Mouse (Mus musculus): ENCODE results near the gene Rpn2. TPM values are rescaled to one million over a fixed set of nuclear protein-coding genes. Genes with fewer than 3 reads are reported as not detected.
A peak's percentile ranks its signal among the peaks of the same experiment; 100 is the strongest.

Rpn2 gene
- polyA plus RNA-seq, 1 experiment from 2014 or later: 202 TPM

DNA sequence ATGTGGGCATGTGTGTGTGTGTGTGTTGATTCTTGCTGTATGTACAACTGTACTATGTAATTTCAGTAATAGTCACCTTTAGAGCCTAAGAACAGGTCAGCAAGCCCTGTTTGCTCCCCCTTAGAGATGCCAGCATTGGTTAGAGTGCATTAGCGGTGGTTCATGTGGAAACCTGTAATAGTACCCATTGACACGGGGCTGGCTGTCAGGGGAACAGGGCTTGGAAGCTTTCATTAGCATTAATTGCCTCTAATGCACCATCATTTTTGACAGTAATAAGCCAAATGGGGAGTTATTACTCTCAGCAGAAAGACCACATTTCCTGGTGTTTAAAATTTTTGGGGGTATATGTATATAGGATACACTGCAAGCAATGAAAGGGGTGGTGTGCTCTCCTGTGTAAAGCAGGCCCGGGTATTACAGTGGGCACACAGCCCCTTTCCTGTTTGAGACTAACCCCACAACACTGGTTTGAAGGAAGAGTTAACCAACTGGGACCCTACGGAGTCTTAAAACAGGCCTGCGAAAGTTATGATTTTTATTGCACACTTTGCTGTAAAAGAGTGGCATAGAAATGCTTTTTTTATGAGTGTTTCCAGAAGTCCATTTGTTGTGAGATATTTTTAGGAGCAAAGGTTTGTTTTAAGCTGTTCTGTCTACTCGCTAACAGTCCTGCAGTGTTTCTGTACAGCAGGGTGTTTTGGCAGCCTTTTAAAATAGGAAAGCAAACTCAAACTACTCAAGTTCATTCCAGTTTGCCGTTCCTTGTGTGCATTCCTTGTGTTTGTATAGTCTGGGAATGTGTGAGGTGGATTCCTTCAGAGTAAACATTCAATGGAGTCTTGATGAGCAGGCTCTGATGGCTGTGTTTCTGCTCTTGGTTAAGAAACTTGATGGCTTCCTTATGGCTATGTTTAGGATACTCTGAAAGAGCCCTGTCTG is 27.5 kb downstream of the Rpn2 start:
- WGBS: 73% methylated on average over 7 of the region's 7 CpGs
- Histone ChIP-seq H3K36me3 (ENCODE audit: control insufficient read depth, insufficient read depth, low read length) (peaks cover 41% of the 10 kb centered on the region), H3K27me3 (ENCODE audit: control insufficient read depth, insufficient read depth, low read length) (no peaks in the 10 kb centered on the region), H3K9ac (replicated peaks; ENCODE audit: low read depth, low read length) (no peak overlapping the region), H3K4me1 (ENCODE audit: control insufficient read depth, insufficient read depth, low read length) (peaks cover 6% of the 10 kb centered on the region; the same call in 1 of the 2 replicates), H3K4me3 (ENCODE audit: low read depth, low read length) (no peak overlapping the region), H3K9me3 (ENCODE audit: control insufficient read depth, low read length) (no peaks in the 10 kb centered on the region), H3K27ac (ENCODE audit: low read depth, low read length) (no peak overlapping the region), H3K4me2 (ENCODE audit: low read depth, low read length) (no peak overlapping the region)
- no peak for ATAC-seq (ENCODE audit: low read depth)

DNA sequence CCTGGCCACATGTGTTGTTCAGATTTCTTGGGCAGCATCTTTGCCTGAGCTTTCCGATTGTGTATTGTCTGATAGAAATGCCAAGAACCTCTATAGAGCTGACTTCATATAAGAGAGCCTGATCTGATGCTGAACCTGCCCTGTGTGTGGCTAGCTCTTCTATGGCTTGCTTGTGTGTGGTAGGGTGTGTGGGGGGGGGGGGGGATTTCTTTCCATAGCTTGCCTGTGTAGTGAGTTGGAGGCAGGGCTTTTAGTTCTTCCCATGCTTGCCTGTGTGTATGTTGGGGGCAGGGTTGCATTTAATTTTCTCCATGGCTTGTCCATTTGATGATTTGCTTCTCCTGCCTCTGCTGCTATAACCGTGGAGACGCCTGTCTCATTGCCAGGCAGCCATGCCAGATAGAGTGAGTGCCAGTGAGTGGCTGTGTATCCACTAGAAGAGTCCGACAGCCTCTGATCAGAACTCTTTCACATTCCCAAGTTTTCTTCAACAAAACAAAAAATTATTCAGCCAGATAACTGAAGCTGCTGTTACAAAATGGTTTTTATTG is 29.0 kb downstream of the Rpn2 start:
- WGBS: 76% methylated on average over 4 of the region's 4 CpGs
- H3K4me3 ChIP-seq (ENCODE audit: low read depth, low read length): no peak overlapping the region
- H3K9me3 ChIP-seq (ENCODE audit: control insufficient read depth, low read length): no peaks in the 10 kb centered on the region
- ATAC-seq (ENCODE audit: low read depth): no peak
- H3K4me2 ChIP-seq (ENCODE audit: low read depth, low read length): no peak overlapping the region
- peaks cover 6% of the 10 kb centered on the region; the same call in 1 of the 2 replicates for H3K4me1 ChIP-seq (ENCODE audit: control insufficient read depth, insufficient read depth, low read length)
- peaks cover 36% of the 10 kb centered on the region for H3K36me3 ChIP-seq (ENCODE audit: control insufficient read depth, insufficient read depth, low read length)
- no peak overlapping the region for H3K9ac ChIP-seq (replicated peaks; ENCODE audit: low read depth, low read length)
- H3K27me3 ChIP-seq (ENCODE audit: control insufficient read depth, insufficient read depth, low read length): no peaks in the 10 kb centered on the region
- H3K27ac ChIP-seq (ENCODE audit: low read depth, low read length): peak overlapping the region; percentile 35; the same call in 1 of the 2 replicates

DNA sequence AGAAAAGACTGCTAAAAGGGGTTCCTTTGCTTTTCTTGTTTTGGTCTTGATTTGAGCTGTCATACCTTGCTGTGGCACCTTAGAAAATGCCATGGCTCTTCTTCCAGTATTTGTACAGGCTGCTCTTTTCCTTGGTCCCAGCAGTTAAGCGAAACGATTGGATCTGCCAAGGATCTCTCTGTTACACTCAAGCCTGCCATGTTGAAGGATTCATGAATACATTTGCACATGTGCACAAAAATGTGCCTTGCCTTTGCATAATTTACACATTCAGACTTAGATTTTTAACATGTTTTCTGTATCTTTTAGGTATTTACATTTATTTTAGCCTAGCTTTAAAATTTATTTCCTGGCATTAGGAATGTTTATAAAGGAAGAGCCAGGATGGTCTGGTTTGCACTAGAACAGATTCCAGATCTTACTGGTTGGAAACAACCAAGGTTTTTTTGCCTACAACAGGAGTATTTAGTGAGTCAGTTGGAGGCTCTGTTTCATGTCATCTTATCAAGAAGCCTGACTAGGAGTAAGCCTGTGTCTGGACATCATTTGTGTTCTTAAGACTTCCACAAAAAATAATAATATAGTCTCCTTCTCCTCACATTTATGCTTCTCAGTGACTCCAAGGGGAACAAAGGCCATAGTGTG is 29.6 kb downstream of the Rpn2 start:
- no peak overlapping the region for H3K4me3 ChIP-seq (ENCODE audit: low read depth, low read length)
- H3K4me1 ChIP-seq (ENCODE audit: control insufficient read depth, insufficient read depth, low read length): peaks cover 6% of the 10 kb centered on the region
- peak overlapping the region; percentile 35; the same call in 1 of the 2 replicates for H3K27ac ChIP-seq (ENCODE audit: low read depth, low read length)
- no peak overlapping the region for H3K4me2 ChIP-seq (ENCODE audit: low read depth, low read length)
- H3K36me3 ChIP-seq (ENCODE audit: control insufficient read depth, insufficient read depth, low read length): peaks cover 34% of the 10 kb centered on the region
- 91% methylated on average over 2 of the region's 2 CpGs for WGBS
- H3K9ac ChIP-seq (replicated peaks; ENCODE audit: low read depth, low read length): no peak overlapping the region
- no peaks in the 10 kb centered on the region for H3K9me3 ChIP-seq (ENCODE audit: control insufficient read depth, low read length)
- H3K27me3 ChIP-seq (ENCODE audit: control insufficient read depth, insufficient read depth, low read length): no peaks in the 10 kb centered on the region
- no peak for ATAC-seq (ENCODE audit: low read depth)

DNA sequence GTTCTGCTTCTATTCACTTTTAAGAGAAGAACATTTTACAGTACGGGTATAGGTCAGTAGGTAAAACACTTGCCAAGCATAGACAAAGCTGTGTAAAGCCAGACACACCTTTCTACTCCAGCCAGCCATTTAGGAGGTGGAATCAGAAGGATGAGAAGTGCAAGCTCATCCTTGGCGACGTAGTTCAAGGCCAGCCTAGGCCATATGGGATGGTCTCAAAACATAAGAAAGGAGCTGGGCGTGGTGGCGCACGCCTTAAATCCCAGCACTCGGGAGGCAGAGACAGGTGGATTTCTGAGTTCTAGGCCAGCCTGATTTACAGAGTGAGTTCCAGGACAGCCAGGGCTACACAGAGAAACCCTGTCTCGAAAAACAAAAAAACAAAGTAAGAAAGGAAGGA is 30.8 kb downstream of the Rpn2 start:
- WGBS: 97% methylated on average over 8 of the region's 8 CpGs
- H3K27ac ChIP-seq (ENCODE audit: low read depth, low read length): no peak overlapping the region
- H3K4me3 ChIP-seq (ENCODE audit: low read depth, low read length): no peak overlapping the region
- H3K9me3 ChIP-seq (ENCODE audit: control insufficient read depth, low read length): no peaks in the 10 kb centered on the region
- ATAC-seq (ENCODE audit: low read depth): no peak
- no peak overlapping the region for H3K9ac ChIP-seq (replicated peaks; ENCODE audit: low read depth, low read length)
- peaks cover 27% of the 10 kb centered on the region; the same call in 1 of the 2 replicates for H3K36me3 ChIP-seq (ENCODE audit: control insufficient read depth, insufficient read depth, low read length)
- peaks cover 10% of the 10 kb centered on the region for H3K4me1 ChIP-seq (ENCODE audit: control insufficient read depth, insufficient read depth, low read length)
- H3K27me3 ChIP-seq (ENCODE audit: control insufficient read depth, insufficient read depth, low read length): no peaks in the 10 kb centered on the region
- no peak overlapping the region for H3K4me2 ChIP-seq (ENCODE audit: low read depth, low read length)

DNA sequence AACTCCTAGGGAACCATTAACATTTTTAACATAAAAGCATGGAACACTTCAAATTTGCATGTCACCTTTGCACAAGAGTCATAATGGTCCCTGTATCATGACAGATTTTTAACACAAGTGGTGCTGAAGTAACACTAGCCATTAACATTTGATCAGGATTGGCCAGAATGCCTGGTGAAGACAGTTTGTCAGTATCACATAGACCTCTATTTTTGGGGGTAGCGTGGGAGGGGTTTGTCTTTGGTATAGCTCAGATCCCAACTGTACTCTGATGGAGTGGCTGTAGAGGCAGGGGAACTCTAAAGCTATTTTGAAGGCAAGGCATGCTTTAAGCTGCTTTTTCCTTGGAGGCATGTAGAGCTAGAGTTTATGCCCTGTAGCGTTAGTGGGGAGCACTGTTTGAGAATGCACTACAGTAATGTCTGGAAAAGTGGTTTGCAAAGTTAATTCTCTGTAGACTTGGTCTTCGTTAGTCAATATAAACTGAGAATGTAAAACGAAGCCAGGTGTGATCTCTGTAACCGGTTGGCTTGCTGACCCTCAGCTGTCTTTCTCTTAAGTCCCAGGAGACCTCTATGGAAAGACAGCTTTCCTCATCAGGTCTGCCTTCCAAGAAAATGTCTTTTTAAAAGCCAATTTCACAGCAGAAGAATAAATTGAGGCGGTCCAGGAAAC is 32.3 kb downstream of the Rpn2 start:
- Histone ChIP-seq H3K36me3 (ENCODE audit: control insufficient read depth, insufficient read depth, low read length) (peaks cover 35% of the 10 kb centered on the region; the same call in 1 of the 2 replicates), H3K9ac (replicated peaks; ENCODE audit: low read depth, low read length) (no peak overlapping the region), H3K4me3 (ENCODE audit: low read depth, low read length) (no peak overlapping the region), H3K27me3 (ENCODE audit: control insufficient read depth, insufficient read depth, low read length) (no peaks in the 10 kb centered on the region), H3K9me3 (ENCODE audit: control insufficient read depth, low read length) (no peaks in the 10 kb centered on the region), H3K4me1 (ENCODE audit: control insufficient read depth, insufficient read depth, low read length) (peaks cover 6% of the 10 kb centered on the region), H3K27ac (ENCODE audit: low read depth, low read length) (no peak overlapping the region), H3K4me2 (ENCODE audit: low read depth, low read length) (no peak overlapping the region)
- no peak for ATAC-seq (ENCODE audit: low read depth)
- WGBS: 90% methylated on average over 6 of the region's 6 CpGs

DNA sequence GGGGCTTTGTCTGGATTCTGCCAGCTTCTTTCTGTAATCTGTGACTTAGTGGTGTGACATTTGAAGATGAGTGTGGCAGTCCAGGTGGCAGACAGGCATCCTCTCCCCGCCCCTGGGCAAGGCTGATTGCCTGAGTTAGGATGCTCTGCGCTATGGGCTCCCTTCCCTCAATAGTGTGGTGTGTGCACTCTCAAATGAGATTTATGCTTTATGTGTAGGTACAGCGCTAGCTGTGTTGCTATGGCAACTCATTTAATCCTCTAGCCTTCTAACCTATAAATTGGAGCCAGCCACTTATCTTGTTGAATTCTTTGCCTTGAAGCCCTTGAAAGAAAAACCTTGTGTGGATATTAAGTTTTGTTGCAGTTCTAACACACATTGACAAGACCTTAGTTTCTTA is 34.9 kb downstream of the Rpn2 start:
- no peak overlapping the region for H3K4me3 ChIP-seq (ENCODE audit: low read depth, low read length)
- H3K4me2 ChIP-seq (ENCODE audit: low read depth, low read length): no peak overlapping the region
- peaks cover 46% of the 10 kb centered on the region for H3K36me3 ChIP-seq (ENCODE audit: control insufficient read depth, insufficient read depth, low read length)
- peaks cover 4% of the 10 kb centered on the region for H3K4me1 ChIP-seq (ENCODE audit: control insufficient read depth, insufficient read depth, low read length)
- H3K27me3 ChIP-seq (ENCODE audit: control insufficient read depth, insufficient read depth, low read length): no peaks in the 10 kb centered on the region
- peak overlapping the region; percentile 62 for H3K27ac ChIP-seq (ENCODE audit: low read depth, low read length)
- H3K9me3 ChIP-seq (ENCODE audit: control insufficient read depth, low read length): no peaks in the 10 kb centered on the region
- peak; percentile 68; the same call in 1 of the 2 replicates for ATAC-seq (ENCODE audit: low read depth)
- WGBS: 46% methylated on average over 3 of the region's 3 CpGs
- H3K9ac ChIP-seq (replicated peaks; ENCODE audit: low read depth, low read length): no peak overlapping the region

DNA sequence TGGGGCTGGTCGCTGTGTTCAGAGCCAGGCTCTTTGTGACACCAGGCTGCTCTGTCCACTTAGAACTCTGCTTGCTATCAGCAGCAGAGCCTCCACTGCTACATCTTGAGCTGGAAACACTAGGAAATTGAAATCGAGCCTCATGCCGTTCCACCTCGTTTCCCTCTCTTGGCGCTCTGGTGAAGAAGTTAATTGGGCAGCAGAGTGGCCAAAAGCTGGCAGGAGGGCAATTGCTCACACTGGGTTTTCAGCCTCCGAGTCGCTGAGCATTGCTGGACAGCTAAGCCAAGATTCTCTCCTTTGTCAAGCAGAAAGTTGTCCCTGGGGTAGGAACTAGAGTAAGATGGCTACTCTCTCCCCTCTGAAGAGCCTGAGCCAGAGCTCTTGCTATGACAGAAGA is 35.5 kb downstream of the Rpn2 start:
- WGBS: 65% methylated on average over 7 of the region's 7 CpGs
- Histone ChIP-seq H3K9me3 (ENCODE audit: control insufficient read depth, low read length) (no peaks in the 10 kb centered on the region), H3K9ac (replicated peaks; ENCODE audit: low read depth, low read length) (no peak overlapping the region), H3K36me3 (ENCODE audit: control insufficient read depth, insufficient read depth, low read length) (peaks cover 42% of the 10 kb centered on the region), H3K27me3 (ENCODE audit: control insufficient read depth, insufficient read depth, low read length) (no peaks in the 10 kb centered on the region), H3K4me1 (ENCODE audit: control insufficient read depth, insufficient read depth, low read length) (peaks cover 4% of the 10 kb centered on the region), H3K4me2 (ENCODE audit: low read depth, low read length) (no peak overlapping the region), H3K27ac (ENCODE audit: low read depth, low read length) (peak overlapping the region; percentile 55), H3K4me3 (ENCODE audit: low read depth, low read length) (no peak overlapping the region)
- no peak for ATAC-seq (ENCODE audit: low read depth)

DNA sequence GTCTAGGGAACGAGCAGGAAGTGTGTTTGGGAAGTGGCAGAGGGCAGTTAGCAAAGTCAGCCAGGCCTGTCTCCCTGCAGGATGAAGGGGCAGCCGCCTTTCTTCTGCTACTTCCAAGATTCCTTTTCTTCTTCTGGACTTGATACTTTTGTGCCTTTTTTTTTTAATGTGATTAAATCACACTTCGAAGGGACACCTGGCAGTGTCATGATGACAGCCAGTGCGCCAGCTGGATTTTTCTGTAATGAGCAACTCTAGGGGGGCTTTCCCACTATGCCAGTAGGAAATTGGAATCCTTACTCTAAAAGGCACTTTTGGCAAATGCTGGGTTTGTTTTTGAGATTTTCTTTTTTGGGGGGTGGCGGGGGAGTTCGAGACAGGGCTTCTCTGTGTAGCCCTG is 36.7 kb downstream of the Rpn2 start:
- no peak overlapping the region for H3K4me2 ChIP-seq (ENCODE audit: low read depth, low read length)
- ATAC-seq (ENCODE audit: low read depth): no peak
- H3K9ac ChIP-seq (replicated peaks; ENCODE audit: low read depth, low read length): no peak overlapping the region
- no peak overlapping the region for H3K27ac ChIP-seq (ENCODE audit: low read depth, low read length)
- no peaks in the 10 kb centered on the region for H3K27me3 ChIP-seq (ENCODE audit: control insufficient read depth, insufficient read depth, low read length)
- no peaks in the 10 kb centered on the region for H3K9me3 ChIP-seq (ENCODE audit: control insufficient read depth, low read length)
- peaks cover 7% of the 10 kb centered on the region for H3K4me1 ChIP-seq (ENCODE audit: control insufficient read depth, insufficient read depth, low read length)
- 92% methylated on average over 6 of the region's 6 CpGs for WGBS
- no peak overlapping the region for H3K4me3 ChIP-seq (ENCODE audit: low read depth, low read length)
- H3K36me3 ChIP-seq (ENCODE audit: control insufficient read depth, insufficient read depth, low read length): peaks cover 40% of the 10 kb centered on the region

Data from neural tube, embryonic 14.5 days (tissue).